Mouse (Mus musculus): Measurements from ENCODE around the gene Pum2.

- TF ChIP-seq POLR2A (IDR thresholded peaks at IDR 0.05; ENCODE audit: borderline replicate concordance, extremely low read depth, low read depth, low read length) (no peak), CTCF (IDR thresholded peaks at IDR 0.05; ENCODE audit: insufficient read depth, low read length) (no peak)
Observed at GRCm38 (mm10) chr12:8662175-8662574, 11.8 kb upstream of the Pum2 start.

All from lung, adult 2 months (tissue).